Mouse (Mus musculus) bone marrow macrophage, adult 2 months (primary cell): Measurements from ENCODE around the gene Midn.

Source experiments
- CTCF ChIP-seq: IDR thresholded peaks from 2 replicates; pipeline ENCODE4 v1.5.1; 2012; ENCODE audit warnings: low read depth, mild to moderate bottlenecking, low read length, moderate library complexity
- POLR2A ChIP-seq: IDR thresholded peaks from 2 replicates; pipeline ENCODE4 v1.6.1; 2012; ENCODE audit warnings: mild to moderate bottlenecking, low read depth, low read length, borderline replicate concordance

GRCm38 (mm10) chr10:80182547-80182946 is 34.5 kb downstream of the Midn start:
- TF ChIP-seq CTCF (no peak), POLR2A (no peak)
